8 mouse cellular contexts compared by ENCODE assay signal in the genomic region with DNA sequence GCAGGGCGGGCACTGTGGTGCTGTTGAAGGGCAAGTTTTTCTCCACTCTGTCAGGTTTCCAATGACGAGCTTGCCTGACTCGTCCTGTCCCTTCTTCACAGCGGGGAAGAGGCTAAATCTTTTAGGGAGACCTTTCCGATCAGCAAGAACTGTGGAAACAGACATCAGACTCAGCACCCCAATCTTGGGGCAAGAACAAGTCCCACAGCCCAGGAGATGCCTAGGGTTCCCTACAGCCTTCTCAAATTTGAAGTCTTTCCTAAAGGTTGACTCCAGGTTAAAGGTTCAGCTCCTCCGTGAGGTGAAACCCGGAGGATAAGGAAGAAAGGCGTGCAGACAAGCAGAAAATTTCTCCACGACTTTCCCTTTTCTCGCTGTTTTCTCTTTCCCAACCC. TPM values are rescaled to one million over a fixed set of nuclear protein-coding genes. Genes with fewer than 3 reads are reported as not detected.
DNase-seq lines count a peak whose midpoint lies in the region; ATAC-seq and TF ChIP-seq lines count a peak whose summit lies in the region.

No protein-coding gene starts in this region.

- intact Hi-C loops in gastrocnemius, postnatal 36 days (cut with DNase I), result loop anchor here (2.0 kb wide), 1 partner anchor 25 kb away; no protein-coding TSS in a partner anchor

- no peaks in the 10 kb centered on the region for H3K27me3 ChIP-seq in lung, embryonic 14.5 days (ENCODE audit: insufficient read depth, low read length)
- H3K27me3 ChIP-seq in limb, embryonic 11.5 days (ENCODE audit: control insufficient read depth, insufficient read depth, low read length), result no peaks in the 10 kb centered on the region

- no peaks in the 10 kb centered on the region for H3K36me3 ChIP-seq in lung, embryonic 14.5 days (ENCODE audit: insufficient read depth)
- H3K36me3 ChIP-seq in limb, embryonic 11.5 days (ENCODE audit: control insufficient read depth, insufficient read depth, low read length), result no peaks in the 10 kb centered on the region

- H3K4me1 ChIP-seq in lung, embryonic 14.5 days (ENCODE audit: insufficient read depth), result peaks cover 7% of the 10 kb centered on the region
- H3K4me1 ChIP-seq in embryonic fibroblast, embryonic 13.5 days (ENCODE audit: control insufficient read depth, insufficient read depth, low read length), result peaks cover 11% of the 10 kb centered on the region; the same call in 1 of the 2 replicates
- H3K4me1 ChIP-seq in limb, embryonic 11.5 days (ENCODE audit: control insufficient read depth, insufficient read depth, low read length), result peaks cover 24% of the 10 kb centered on the region
- H3K4me1 ChIP-seq in olfactory bulb, adult 2 months (ENCODE audit: control insufficient read depth, insufficient read depth, low read length), result peaks cover 22% of the 10 kb centered on the region

- no peak for DNase-seq in lung, embryonic 14.5 days
- DNase-seq in lung, postnatal 10 days, result no peak
- DNase-seq in limb, embryonic 11.5 days (ENCODE audit: low spot score), result no peak
- no peak for DNase-seq in cerebellum, postnatal 14 days
- DNase-seq in gastrocnemius, postnatal 36 days, result no peak
- no peak for DNase-seq in spleen, adult 18-20 months

- peak overlapping the region; percentile 92 for H3K27ac ChIP-seq in lung, embryonic 14.5 days (ENCODE audit: low read depth)
- H3K27ac ChIP-seq in embryonic fibroblast, embryonic 13.5 days (ENCODE audit: insufficient read depth, low read length), result peak overlapping the region; percentile 84
- peak overlapping the region; percentile 86 for H3K27ac ChIP-seq in limb, embryonic 11.5 days (replicated peaks; ENCODE audit: low read depth, low read length)
- no peak overlapping the region for H3K27ac ChIP-seq in olfactory bulb, adult 2 months (ENCODE audit: insufficient read depth, low read depth, low read length)

- H3K4me3 ChIP-seq in lung, embryonic 14.5 days (ENCODE audit: low read depth, low read length), result peak overlapping the region; percentile 41
- H3K4me3 ChIP-seq in embryonic fibroblast, embryonic 13.5 days (ENCODE audit: insufficient read depth, low read length), result peak overlapping the region; percentile 30; the same call in 1 of the 2 replicates
- H3K4me3 ChIP-seq in limb, embryonic 11.5 days (ENCODE audit: low read depth, low read length), result peak overlapping the region; percentile 29
- H3K4me3 ChIP-seq in olfactory bulb, adult 2 months (ENCODE audit: insufficient read depth, low read depth, low read length), result peak overlapping the region; percentile 49; the same call in 1 of the 2 replicates

- no peak for ATAC-seq in lung, embryonic 14.5 days (ENCODE audit: insufficient read depth)
- ATAC-seq in limb, embryonic 11.5 days (ENCODE audit: insufficient number of reproducible peaks, low FRiP score, low TSS enrichment, low read depth), result no peak

- no peaks in the 10 kb centered on the region for H3K9me3 ChIP-seq in lung, embryonic 14.5 days (ENCODE audit: low read depth, low read length)
- no peaks in the 10 kb centered on the region; the same call in 1 of the 2 replicates for H3K9me3 ChIP-seq in limb, embryonic 11.5 days (ENCODE audit: control insufficient read depth, low read length)

- no peak for TF ChIP-seq POLR2A in embryonic fibroblast, embryonic 13.5 days (IDR thresholded peaks at IDR 0.05; ENCODE audit: low read depth, low read length)
- TF ChIP-seq POLR2A in olfactory bulb, adult 2 months (IDR thresholded peaks at IDR 0.05; ENCODE audit: insufficient read depth, low read depth, low read length), result no peak

- H3K4me2 ChIP-seq in lung, embryonic 14.5 days, result peak overlapping the region; percentile 68
- H3K4me2 ChIP-seq in limb, embryonic 11.5 days (ENCODE audit: low read depth, severe bottlenecking), result peak overlapping the region; percentile 62

- peak overlapping the region; percentile 62 for H3K9ac ChIP-seq in lung, embryonic 14.5 days
- H3K9ac ChIP-seq in limb, embryonic 11.5 days (ENCODE audit: low read length), result peak overlapping the region; percentile 52

- TF ChIP-seq CTCF in lung, embryonic 14.5 days (IDR thresholded peaks at IDR 0.05; ENCODE audit: low read depth), result no peak
- TF ChIP-seq CTCF in embryonic fibroblast, embryonic 13.5 days (IDR thresholded peaks at IDR 0.05; ENCODE audit: borderline replicate concordance, insufficient read depth, low read length), result no peak
- no peak for TF ChIP-seq CTCF in olfactory bulb, adult 2 months (IDR thresholded peaks at IDR 0.05; ENCODE audit: insufficient read depth, low read depth, low read length)

- WGBS in lung, embryonic 14.5 days, result 5% methylated on average over 10 of the region's 10 CpGs
- 12% methylated on average over 10 of the region's 10 CpGs for WGBS in limb, embryonic 11.5 days
- 20% methylated on average over 10 of the region's 10 CpGs for WGBS in olfactory bulb, adult 2 months

RNA-seq across cellular contexts. Expression of a gene that starts 10.7 kb away (rescaled TPM):
- polyA plus RNA-seq in lung, embryonic 14.5 days (2014; fragmentation: Nextera tagmentation; extraction: Ambion mirVana), result 24.6 and 27.1 TPM in 2 replicates
- polyA plus RNA-seq in embryonic fibroblast, embryonic 13.5 days (2011; ENCODE audit: insufficient read length, low read depth, missing spikeins), result 25.7 and 71.2 TPM in 2 replicates
- polyA plus RNA-seq in limb, embryonic 11.5 days (2014; fragmentation: Nextera tagmentation; extraction: Ambion mirVana), result 7.9 and 8.8 TPM in 2 replicates
- polyA plus RNA-seq in olfactory bulb, adult 2 months (2012; ENCODE audit: insufficient read depth, insufficient read length, low replicate concordance, missing spikeins), result not detected in 2 replicates
- total RNA-seq in gastrocnemius, postnatal 36 days (2021), result 10 to 100 TPM; 15.4 to 20.5 TPM

RNA-seq across cellular contexts. Expression of a gene that starts 11.7 kb away (rescaled TPM):
- polyA plus RNA-seq in lung, embryonic 14.5 days (2014; fragmentation: Nextera tagmentation; extraction: Ambion mirVana), result 7.7 and 10.3 TPM in 2 replicates
- polyA plus RNA-seq in embryonic fibroblast, embryonic 13.5 days (2011; ENCODE audit: insufficient read length, low read depth, missing spikeins), result 80.0 and 99.8 TPM in 2 replicates
- 796 and 836 TPM in 2 replicates for polyA plus RNA-seq in limb, embryonic 11.5 days (2014; fragmentation: Nextera tagmentation; extraction: Ambion mirVana)
- polyA plus RNA-seq in olfactory bulb, adult 2 months (2012; ENCODE audit: insufficient read depth, insufficient read length, low replicate concordance, missing spikeins), result not detected in 2 replicates
- under 1 TPM; 0.37 to 0.48 TPM for total RNA-seq in gastrocnemius, postnatal 36 days (2021)

RNA-seq across cellular contexts. Expression of a gene that starts 29.7 kb away (rescaled TPM):
- polyA plus RNA-seq in lung, embryonic 14.5 days (2014; fragmentation: Nextera tagmentation; extraction: Ambion mirVana), result 16.4 and 19.6 TPM in 2 replicates
- 11.4 and 12.0 TPM in 2 replicates for polyA plus RNA-seq in embryonic fibroblast, embryonic 13.5 days (2011; ENCODE audit: insufficient read length, low read depth, missing spikeins)
- polyA plus RNA-seq in limb, embryonic 11.5 days (2014; fragmentation: Nextera tagmentation; extraction: Ambion mirVana), result 17.2 and 19.5 TPM in 2 replicates
- polyA plus RNA-seq in olfactory bulb, adult 2 months (2012; ENCODE audit: insufficient read depth, insufficient read length, low replicate concordance, missing spikeins), result not detected in 2 replicates
- total RNA-seq in gastrocnemius, postnatal 36 days (2021), result 1 to 10 TPM; 3.0 to 4.1 TPM

RNA-seq across cellular contexts. Expression of a gene that starts 30.1 kb away (rescaled TPM):
- 44.0 and 50.5 TPM in 2 replicates for polyA plus RNA-seq in lung, embryonic 14.5 days (2014; fragmentation: Nextera tagmentation; extraction: Ambion mirVana)
- 41.6 and 54.7 TPM in 2 replicates for polyA plus RNA-seq in embryonic fibroblast, embryonic 13.5 days (2011; ENCODE audit: insufficient read length, low read depth, missing spikeins)
- polyA plus RNA-seq in limb, embryonic 11.5 days (2014; fragmentation: Nextera tagmentation; extraction: Ambion mirVana), result 51.7 and 67.0 TPM in 2 replicates
- polyA plus RNA-seq in olfactory bulb, adult 2 months (2012; ENCODE audit: insufficient read depth, insufficient read length, low replicate concordance, missing spikeins), result not detected in 2 replicates
- 1 to 10 TPM; 6.2 to 8.0 TPM for total RNA-seq in gastrocnemius, postnatal 36 days (2021)

RNA-seq across cellular contexts. Expression of a gene that starts 39.8 kb away (rescaled TPM):
- polyA plus RNA-seq in lung, embryonic 14.5 days (2014; fragmentation: Nextera tagmentation; extraction: Ambion mirVana), result not detected in 2 replicates
- 0.61 TPM in 1 of 2 replicates, not detected in the other for polyA plus RNA-seq in embryonic fibroblast, embryonic 13.5 days (2011; ENCODE audit: insufficient read length, low read depth, missing spikeins)
- not detected in 2 replicates for polyA plus RNA-seq in limb, embryonic 11.5 days (2014; fragmentation: Nextera tagmentation; extraction: Ambion mirVana)
- polyA plus RNA-seq in olfactory bulb, adult 2 months (2012; ENCODE audit: insufficient read depth, insufficient read length, low replicate concordance, missing spikeins), result not detected in 2 replicates
- total RNA-seq in gastrocnemius, postnatal 36 days (2021), result under 1 TPM; 0.08 to 0.17 TPM
